Mouse (Mus musculus): ENCODE measurements around the gene Cds1. TPM values are rescaled to one million over a fixed set of nuclear protein-coding genes. Genes with fewer than 3 reads are reported as not detected.

Gene Cds1
- polyA plus RNA-seq, 1 experiment from 2014 or later: 10.9 TPM

GRCm38 (mm10) chr5:101819844-101820243 is 54.9 kb downstream of the Cds1 start:
- WGBS: 8% methylated on average over 7 of the region's 7 CpGs
- H3K9ac ChIP-seq: no peak overlapping the region
- no peaks in the 10 kb centered on the region for H3K9me3 ChIP-seq (replicated peaks)

GRCm38 (mm10) chr5:101821052-101821451 is 56.1 kb downstream of the Cds1 start:
- Histone ChIP-seq H3K4me1 (peaks cover 65% of the 10 kb centered on the region), H3K9me3 (replicated peaks) (no peaks in the 10 kb centered on the region), H3K27me3 (no peaks in the 10 kb centered on the region), H3K4me3 (replicated peaks) (no peak overlapping the region), H3K36me3 (no peaks in the 10 kb centered on the region), H3K27ac (peak overlapping the region; percentile 91), H3K9ac (no peak overlapping the region), H3K4me2 (peak overlapping the region; percentile 16; the same call in 1 of the 2 replicates)
- 50% methylated on average over 8 of the region's 8 CpGs for WGBS
- ATAC-seq (replicated peaks; ENCODE audit: low FRiP score): peak; percentile 22

More at GRCm38 (mm10) chr5:101819844-101820243, 54.9 kb downstream of the Cds1 start:
- H3K4me1 ChIP-seq: peaks cover 56% of the 10 kb centered on the region
- H3K27me3 ChIP-seq: no peaks in the 10 kb centered on the region
- H3K4me2 ChIP-seq: peak overlapping the region; percentile 20; the same call in 1 of the 2 replicates
- no peak overlapping the region for H3K4me3 ChIP-seq (replicated peaks)
- H3K36me3 ChIP-seq: no peaks in the 10 kb centered on the region
- ATAC-seq (replicated peaks; ENCODE audit: low FRiP score): no peak
- H3K27ac ChIP-seq: peak overlapping the region; percentile 91

- peak; percentile 14 for ATAC-seq (replicated peaks; ENCODE audit: low FRiP score)
- Histone ChIP-seq H3K4me1 (peaks cover 62% of the 10 kb centered on the region), H3K4me3 (replicated peaks) (no peak overlapping the region), H3K9ac (no peak overlapping the region), H3K27me3 (no peaks in the 10 kb centered on the region), H3K9me3 (replicated peaks) (no peaks in the 10 kb centered on the region), H3K36me3 (no peaks in the 10 kb centered on the region), H3K4me2 (peak overlapping the region; percentile 16; the same call in 1 of the 2 replicates), H3K27ac (peak overlapping the region; percentile 91)
- whole genome bisulfite sequencing: 50% methylated on average over 17 of the region's 17 CpGs
Measured at GRCm38 (mm10) chr5:101821491-101822310, 56.8 kb downstream of the Cds1 start.

- Histone ChIP-seq H3K4me1 (peaks cover 62% of the 10 kb centered on the region), H3K27ac (peak overlapping the region; percentile 91), H3K27me3 (no peaks in the 10 kb centered on the region), H3K4me3 (replicated peaks) (no peak overlapping the region), H3K9me3 (replicated peaks) (no peaks in the 10 kb centered on the region), H3K4me2 (no peak overlapping the region), H3K9ac (no peak overlapping the region), H3K36me3 (no peaks in the 10 kb centered on the region)
- no peak for ATAC-seq (replicated peaks; ENCODE audit: low FRiP score)
- 46% methylated on average over 6 of the region's 6 CpGs for WGBS
Measured at GRCm38 (mm10) chr5:101822311-101822670, 57.4 kb downstream of the Cds1 start.

GRCm38 (mm10) chr5:101825111-101825911 is 60.4 kb downstream of the Cds1 start:
- peaks cover 46% of the 10 kb centered on the region for H3K4me1 ChIP-seq
- no peaks in the 10 kb centered on the region for H3K9me3 ChIP-seq (replicated peaks)
- ATAC-seq (replicated peaks; ENCODE audit: low FRiP score): no peak
- no peaks in the 10 kb centered on the region for H3K27me3 ChIP-seq
- no peak overlapping the region for H3K9ac ChIP-seq
- WGBS: 46% methylated on average over 13 of the region's 13 CpGs
- peak overlapping the region; percentile 71 for H3K27ac ChIP-seq
- H3K36me3 ChIP-seq: no peaks in the 10 kb centered on the region
- no peak overlapping the region for H3K4me2 ChIP-seq
- no peak overlapping the region for H3K4me3 ChIP-seq (replicated peaks)

GRCm38 (mm10) chr5:101826531-101826970 is 61.6 kb downstream of the Cds1 start:
- Histone ChIP-seq H3K9ac (no peak overlapping the region), H3K4me2 (peak overlapping the region; percentile 48), H3K36me3 (peaks cover 4% of the 10 kb centered on the region; the same call in 1 of the 2 replicates), H3K4me1 (peaks cover 34% of the 10 kb centered on the region), H3K9me3 (replicated peaks) (no peaks in the 10 kb centered on the region), H3K4me3 (replicated peaks) (no peak overlapping the region), H3K27ac (no peak overlapping the region), H3K27me3 (no peaks in the 10 kb centered on the region)
- peak; percentile 24; the same call in 1 of the 2 replicates for ATAC-seq (replicated peaks; ENCODE audit: low FRiP score)
- WGBS: 9% methylated on average over 15 of the region's 15 CpGs

GRCm38 (mm10) chr5:101827477-101827876 is 62.5 kb downstream of the Cds1 start:
- H3K4me2 ChIP-seq: no peak overlapping the region
- no peaks in the 10 kb centered on the region for H3K27me3 ChIP-seq
- H3K27ac ChIP-seq: no peak overlapping the region
- 33% methylated on average over 12 of the region's 12 CpGs for WGBS
- no peak overlapping the region for H3K9ac ChIP-seq
- ATAC-seq (replicated peaks; ENCODE audit: low FRiP score): no peak
- H3K9me3 ChIP-seq (replicated peaks): no peaks in the 10 kb centered on the region
- peaks cover 13% of the 10 kb centered on the region; the same call in 1 of the 2 replicates for H3K36me3 ChIP-seq
- H3K4me3 ChIP-seq (replicated peaks): no peak overlapping the region
- H3K4me1 ChIP-seq: peaks cover 24% of the 10 kb centered on the region

- H3K9ac ChIP-seq: no peak overlapping the region
- H3K9me3 ChIP-seq (replicated peaks): no peaks in the 10 kb centered on the region
- no peaks in the 10 kb centered on the region for H3K27me3 ChIP-seq
- WGBS: 82% methylated on average over 3 of the region's 3 CpGs
- peaks cover 26% of the 10 kb centered on the region for H3K36me3 ChIP-seq
- no peak overlapping the region for H3K4me3 ChIP-seq (replicated peaks)
- ATAC-seq (replicated peaks; ENCODE audit: low FRiP score): no peak
- H3K27ac ChIP-seq: no peak overlapping the region
- H3K4me2 ChIP-seq: no peak overlapping the region
- peaks cover 20% of the 10 kb centered on the region for H3K4me1 ChIP-seq
Measured at GRCm38 (mm10) chr5:101828932-101829331, 64.0 kb downstream of the Cds1 start.

- H3K4me3 ChIP-seq (replicated peaks): no peak overlapping the region
- no peak overlapping the region for H3K27ac ChIP-seq
- ATAC-seq (replicated peaks; ENCODE audit: low FRiP score): no peak
- no peak overlapping the region for H3K9ac ChIP-seq
- peaks cover 35% of the 10 kb centered on the region for H3K36me3 ChIP-seq
- H3K4me1 ChIP-seq: peaks cover 16% of the 10 kb centered on the region
- no peaks in the 10 kb centered on the region for H3K27me3 ChIP-seq
- no peak overlapping the region for H3K4me2 ChIP-seq
- 77% methylated on average over 8 of the region's 8 CpGs for WGBS
- H3K9me3 ChIP-seq (replicated peaks): no peaks in the 10 kb centered on the region
Measured at GRCm38 (mm10) chr5:101830180-101830579, 65.2 kb downstream of the Cds1 start.

- no peak overlapping the region for H3K4me2 ChIP-seq
Measured at GRCm38 (mm10) chr5:101832042-101832441, 67.1 kb downstream of the Cds1 start.

GRCm38 (mm10) chr5:101832991-101833390 is 68.1 kb downstream of the Cds1 start:
- no peak overlapping the region for H3K4me3 ChIP-seq (replicated peaks)
- H3K27ac ChIP-seq: no peak overlapping the region
- peaks cover 63% of the 10 kb centered on the region for H3K36me3 ChIP-seq
- H3K9me3 ChIP-seq (replicated peaks): no peaks in the 10 kb centered on the region
- 91% methylated on average over 5 of the region's 5 CpGs for WGBS
- H3K4me2 ChIP-seq: no peak overlapping the region
- no peak for ATAC-seq (replicated peaks; ENCODE audit: low FRiP score)
- no peak overlapping the region for H3K9ac ChIP-seq
- no peaks in the 10 kb centered on the region for H3K27me3 ChIP-seq
- no peaks in the 10 kb centered on the region for H3K4me1 ChIP-seq

More at GRCm38 (mm10) chr5:101832042-101832441, 67.1 kb downstream of the Cds1 start:
- no peak for ATAC-seq (replicated peaks; ENCODE audit: low FRiP score)
- peaks cover 2% of the 10 kb centered on the region for H3K4me1 ChIP-seq
- 91% methylated on average over 6 of the region's 6 CpGs for WGBS
- H3K9ac ChIP-seq: no peak overlapping the region
- no peaks in the 10 kb centered on the region for H3K9me3 ChIP-seq (replicated peaks)
- no peak overlapping the region for H3K27ac ChIP-seq
- H3K4me3 ChIP-seq (replicated peaks): no peak overlapping the region
- peaks cover 53% of the 10 kb centered on the region for H3K36me3 ChIP-seq
- no peaks in the 10 kb centered on the region for H3K27me3 ChIP-seq

- Histone ChIP-seq H3K4me3 (replicated peaks) (no peak overlapping the region), H3K4me2 (no peak overlapping the region), H3K9ac (no peak overlapping the region), H3K27ac (no peak overlapping the region), H3K36me3 (peaks cover 72% of the 10 kb centered on the region), H3K9me3 (replicated peaks) (no peaks in the 10 kb centered on the region), H3K4me1 (no peaks in the 10 kb centered on the region), H3K27me3 (no peaks in the 10 kb centered on the region)
- WGBS: 71% methylated on average over 8 of the region's 8 CpGs
- no peak for ATAC-seq (replicated peaks; ENCODE audit: low FRiP score)
Measured at GRCm38 (mm10) chr5:101833875-101834274, 68.9 kb downstream of the Cds1 start.
